Mouse (Mus musculus): ENCODE results near the gene Vav2. TPM values are rescaled to one million over a fixed set of nuclear protein-coding genes. Genes with fewer than 3 reads are reported as not detected.

Vav2 gene
- total RNA-seq, 4 experiments from 2014 or later, result 23.4 to 55.4 (median 39.0) TPM

DNA sequence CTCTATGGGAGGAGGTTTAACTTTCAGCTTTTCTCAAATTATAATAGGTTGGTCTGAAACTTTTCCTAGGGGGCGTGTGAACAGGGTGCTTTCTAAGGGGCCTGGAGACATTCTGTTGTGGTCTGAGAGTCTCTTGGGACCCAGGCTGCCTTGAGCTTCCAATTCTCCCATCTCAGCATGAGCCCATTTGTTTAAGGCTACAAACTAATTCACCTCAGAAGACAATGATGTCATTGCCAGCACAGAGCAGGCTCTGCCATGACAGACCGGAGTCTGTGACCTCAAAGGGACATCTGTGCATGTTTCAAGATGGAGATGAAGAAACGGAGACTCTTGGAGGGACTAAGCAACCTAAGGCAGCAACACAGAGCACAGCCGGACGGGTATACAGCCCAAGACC lies 112.6 kb downstream of the Vav2 start:
- DNase-seq, result no peak

- DNase-seq, result no peak
These were observed 114.3 kb downstream of the Vav2 start for GRCm38 (mm10) chr2:27312500-27312899.

GRCm38 (mm10) chr2:27311606-27312005 lies 115.2 kb downstream of the Vav2 start:
- DNase-seq, result no peak

GRCm38 (mm10) chr2:27310908-27311307 lies 115.9 kb downstream of the Vav2 start:
- no peak for DNase-seq

- no peak for DNase-seq
These were observed 116.6 kb downstream of the Vav2 start for GRCm38 (mm10) chr2:27310221-27310620.

- no peak for DNase-seq
These were observed 120.2 kb downstream of the Vav2 start for GRCm38 (mm10) chr2:27306628-27307027.

GRCm38 (mm10) chr2:27304741-27305140 lies 122.1 kb downstream of the Vav2 start:
- DNase-seq, result peak; percentile 39

DNA sequence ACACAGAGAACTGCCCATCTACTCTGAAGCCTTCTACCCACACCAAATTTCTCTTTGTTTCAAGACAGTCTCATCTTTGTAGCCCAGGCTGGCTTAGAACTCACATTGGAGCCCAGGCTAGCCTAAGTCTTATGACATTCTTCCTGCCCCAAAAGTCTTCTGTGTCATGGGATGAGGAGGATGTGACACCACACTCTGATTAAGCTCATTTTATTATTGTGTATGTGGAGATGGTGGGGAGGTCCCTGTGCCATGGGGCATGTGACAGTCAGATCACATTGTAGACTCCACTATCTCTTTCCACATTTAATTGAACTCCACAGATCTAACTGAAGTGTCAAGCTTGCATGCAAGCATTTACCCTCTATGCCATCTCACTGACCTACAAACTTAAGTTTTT lies 122.8 kb downstream of the Vav2 start:
- no peak for DNase-seq

GRCm38 (mm10) chr2:27301444-27302111 lies 125.3 kb downstream of the Vav2 start:
- DNase-seq, result no peak

DNA sequence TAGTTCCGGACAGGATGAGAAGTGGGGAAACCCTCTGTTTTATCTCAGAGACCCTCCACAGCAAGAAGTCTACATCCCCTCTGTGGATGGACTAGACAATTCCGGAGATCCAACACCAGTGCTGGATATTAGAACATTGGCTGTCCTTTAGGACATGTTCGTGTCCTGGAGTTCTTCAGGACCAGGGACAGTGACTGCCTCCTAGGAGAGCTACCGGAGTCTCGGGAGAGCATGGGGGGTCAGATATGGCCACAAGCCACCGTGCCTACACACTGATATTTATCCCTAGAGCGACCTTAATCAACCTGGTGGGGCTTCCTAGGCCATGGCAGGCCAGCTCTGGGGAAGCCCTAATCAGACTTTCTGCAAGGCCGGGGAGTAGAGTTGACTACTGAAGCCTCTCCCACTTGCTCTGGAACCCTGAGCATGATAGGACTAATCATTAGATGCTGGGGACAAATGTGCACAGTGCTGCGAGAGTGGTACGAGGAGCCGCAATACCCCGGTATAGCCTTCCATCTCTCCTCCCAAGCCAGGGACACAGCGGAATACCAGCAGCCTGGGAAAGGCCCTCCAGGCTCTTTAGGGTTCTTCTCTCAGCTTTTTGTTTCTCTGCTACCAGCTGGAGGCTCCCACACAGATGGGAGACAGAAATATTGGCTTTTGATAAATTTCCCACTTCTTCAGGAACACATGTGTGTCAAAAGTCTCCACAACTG lies 125.9 kb downstream of the Vav2 start:
- no peak for DNase-seq

DNA sequence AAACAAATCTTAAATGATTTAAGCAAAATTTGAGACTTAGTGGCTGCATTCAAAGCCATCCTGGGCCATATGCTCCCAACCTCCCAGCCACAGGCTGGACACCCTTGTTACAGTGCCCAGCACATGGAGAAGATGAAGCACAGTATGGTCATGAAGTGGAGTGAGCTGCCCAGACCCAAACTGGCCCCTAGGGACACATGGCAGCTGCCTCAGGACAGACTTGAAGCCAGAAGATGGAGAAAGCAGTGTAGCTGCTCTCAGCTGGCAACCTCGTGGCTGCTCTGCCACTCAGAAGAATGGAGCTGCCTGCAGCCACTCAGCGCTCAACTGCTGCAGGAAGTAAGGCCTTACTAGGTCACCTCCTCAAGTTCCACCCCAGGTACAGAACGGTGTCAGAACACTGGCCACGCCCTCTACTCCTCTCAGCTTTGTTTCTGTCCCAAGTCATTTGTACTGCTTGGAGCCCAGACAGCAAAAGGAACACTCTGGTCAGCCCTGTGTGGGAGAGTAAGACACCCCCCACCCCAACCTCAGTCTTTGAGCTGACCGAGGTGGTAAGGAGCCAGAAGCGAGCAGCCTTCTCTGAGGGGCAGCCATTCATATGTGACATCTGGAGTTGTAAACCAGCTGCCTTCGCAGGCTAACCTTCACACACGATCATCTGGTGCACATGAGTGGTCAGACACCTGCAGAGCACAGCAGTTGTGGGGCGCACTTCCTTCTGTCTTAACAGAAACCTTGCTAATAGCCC lies 130.0 kb downstream of the Vav2 start:
- DNase-seq, result no peak

DNA sequence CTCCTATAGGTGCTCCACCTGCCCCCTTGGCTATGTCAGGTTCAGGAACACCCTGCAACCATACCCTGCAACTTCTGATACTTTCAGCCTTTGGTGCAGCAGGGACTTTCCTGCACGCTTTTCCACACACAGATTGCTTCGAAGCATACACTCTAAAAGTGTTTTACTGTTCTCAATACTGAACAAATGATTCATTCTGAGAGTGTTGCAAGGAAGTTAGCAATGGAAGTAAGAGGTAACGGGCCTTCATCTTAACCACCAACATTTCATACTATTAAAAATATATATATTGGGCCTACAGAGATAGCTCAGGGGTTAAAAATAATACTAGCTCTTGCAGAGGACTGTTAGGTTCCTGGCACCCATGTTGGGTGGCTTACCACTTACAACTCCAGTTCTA lies 132.1 kb downstream of the Vav2 start:
- no peak for DNase-seq

DNA sequence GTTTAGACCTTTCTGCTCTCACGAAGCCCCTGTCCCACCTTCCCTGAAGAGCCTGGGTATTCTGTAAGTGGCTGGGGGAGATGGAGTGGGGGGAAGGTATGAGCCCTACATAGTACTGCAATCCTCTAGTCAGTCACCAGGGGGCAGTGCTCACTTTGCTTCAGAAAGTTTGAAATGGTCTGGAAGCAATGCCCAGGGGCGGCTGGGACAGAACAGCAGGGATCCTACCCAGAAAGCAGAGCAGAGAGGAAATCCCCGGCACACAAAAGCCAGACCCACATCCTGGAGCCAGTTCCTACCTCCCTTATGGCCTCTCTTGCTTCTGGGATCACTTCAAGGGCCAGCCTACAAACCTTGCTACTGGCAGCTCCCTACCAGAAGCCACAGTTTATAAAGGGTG lies 137.8 kb downstream of the Vav2 start:
- DNase-seq, result peak; percentile 74

DNA sequence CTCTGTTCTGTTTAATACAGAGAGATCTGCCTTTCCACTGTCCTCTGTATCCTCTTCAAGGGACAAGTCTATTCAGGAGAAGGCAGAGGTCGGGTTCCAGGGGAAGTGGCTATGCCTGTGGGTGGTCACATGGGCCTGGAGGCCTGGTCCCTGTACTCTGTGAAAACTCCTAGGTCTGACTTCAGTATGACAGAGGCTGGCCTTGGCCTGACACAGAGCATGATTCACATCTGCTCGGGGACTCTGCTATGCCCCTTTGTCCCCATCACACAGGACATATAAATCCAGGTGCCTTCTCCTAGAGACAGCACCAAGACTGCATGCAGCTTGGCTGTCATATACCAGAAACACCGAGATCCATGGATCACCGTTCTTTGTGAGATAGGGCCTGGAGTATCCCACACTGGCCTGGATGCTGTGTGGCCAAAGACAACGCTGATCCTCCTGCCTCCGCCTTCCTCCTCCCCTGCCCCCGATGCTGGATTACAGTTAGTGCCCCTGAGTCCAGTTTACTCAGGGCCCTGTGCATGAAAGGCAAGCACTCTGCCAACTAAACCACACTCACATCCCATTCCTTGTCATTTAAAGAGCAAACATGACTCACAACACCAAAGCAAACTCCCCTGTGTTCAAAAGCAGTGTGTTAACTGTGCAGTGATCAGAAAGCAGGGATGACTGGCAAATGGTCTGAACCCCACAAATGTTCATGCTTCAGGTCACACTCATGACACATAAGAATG lies 139.7 kb downstream of the Vav2 start:
- DNase-seq, result peak; percentile 52

DNA sequence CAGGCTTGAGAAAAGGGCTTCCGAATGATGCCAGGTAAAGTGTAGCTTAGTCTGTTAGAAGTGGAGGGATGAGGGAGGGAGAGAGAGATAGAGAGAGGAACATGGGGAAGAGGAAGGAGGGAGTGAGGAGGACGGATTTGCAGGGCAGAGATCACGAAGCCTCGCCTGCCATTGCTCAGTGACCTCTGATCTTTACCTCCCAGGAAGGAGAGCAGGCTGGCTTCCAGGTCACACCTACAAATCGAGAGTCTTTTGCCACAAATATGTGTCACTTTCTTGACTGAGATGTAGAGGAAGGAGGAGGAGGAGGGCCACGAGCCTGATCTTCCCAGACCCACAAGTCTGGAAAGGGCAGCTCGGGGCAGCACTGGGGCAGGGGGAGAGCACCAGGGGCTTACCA lies 142.4 kb downstream of the Vav2 start:
- no peak for DNase-seq

GRCm38 (mm10) chr2:27281771-27282170 lies 145.1 kb downstream of the Vav2 start:
- DNase-seq, result no peak

DNA sequence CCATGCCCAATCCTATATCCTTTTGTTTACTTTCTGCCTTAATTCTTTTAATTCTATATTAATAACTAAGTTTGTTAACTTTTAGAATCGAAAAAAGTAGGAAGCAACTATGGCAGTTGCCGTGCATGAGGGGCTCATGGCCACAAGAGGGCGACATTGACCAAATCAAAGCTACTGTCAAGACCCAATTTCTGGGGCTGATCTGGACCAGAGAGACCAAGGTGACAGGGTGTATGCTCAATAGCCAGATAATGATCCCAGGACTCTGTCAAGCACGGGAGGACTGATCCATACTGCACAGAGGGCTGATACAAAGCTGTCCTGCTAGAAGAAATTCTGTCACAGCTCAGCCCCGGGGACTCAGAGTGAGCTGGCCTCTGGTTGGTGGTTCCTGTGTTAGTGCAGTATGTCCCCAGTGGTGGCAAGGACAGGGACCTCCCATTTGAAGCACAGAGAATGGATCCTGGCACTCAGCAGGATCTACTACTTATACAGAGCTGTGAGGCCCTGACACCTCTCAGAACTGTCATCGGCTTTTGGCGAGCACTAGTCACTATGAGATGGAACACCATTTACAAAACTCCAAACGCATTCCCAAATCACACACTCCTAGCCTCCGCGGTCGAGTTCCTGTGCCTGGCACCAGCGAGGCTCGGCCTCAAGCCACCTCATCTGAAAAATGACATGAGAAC lies 145.8 kb downstream of the Vav2 start:
- DNase-seq, result peak; percentile 38

DNA sequence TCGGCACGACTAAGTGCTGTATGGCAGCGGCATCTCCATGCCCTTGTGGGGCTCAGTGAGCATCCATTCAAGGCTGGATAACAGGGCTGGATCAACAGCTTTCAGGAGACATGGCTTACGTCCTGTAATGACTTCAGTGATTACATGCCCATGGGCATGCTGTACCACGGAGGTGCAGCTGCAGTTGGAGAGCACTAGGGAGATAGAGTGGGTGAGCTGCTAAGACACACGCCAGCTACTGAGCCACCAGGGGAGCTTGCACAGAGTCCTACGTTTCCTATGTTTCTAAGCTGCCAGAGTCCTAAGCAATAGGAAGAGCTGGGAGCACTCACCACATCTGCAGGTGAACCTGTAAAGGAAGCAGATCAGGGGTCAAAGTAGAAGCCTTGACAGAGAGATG lies 148.0 kb downstream of the Vav2 start:
- DNase-seq, result no peak

GRCm38 (mm10) chr2:27268325-27268724 lies 158.5 kb downstream of the Vav2 start:
- no peak for DNase-seq

GRCm38 (mm10) chr2:27265819-27266218 lies 161.0 kb downstream of the Vav2 start:
- no peak for DNase-seq

- no peak for DNase-seq
These were observed 163.8 kb downstream of the Vav2 start for GRCm38 (mm10) chr2:27262984-27263383.

DNA sequence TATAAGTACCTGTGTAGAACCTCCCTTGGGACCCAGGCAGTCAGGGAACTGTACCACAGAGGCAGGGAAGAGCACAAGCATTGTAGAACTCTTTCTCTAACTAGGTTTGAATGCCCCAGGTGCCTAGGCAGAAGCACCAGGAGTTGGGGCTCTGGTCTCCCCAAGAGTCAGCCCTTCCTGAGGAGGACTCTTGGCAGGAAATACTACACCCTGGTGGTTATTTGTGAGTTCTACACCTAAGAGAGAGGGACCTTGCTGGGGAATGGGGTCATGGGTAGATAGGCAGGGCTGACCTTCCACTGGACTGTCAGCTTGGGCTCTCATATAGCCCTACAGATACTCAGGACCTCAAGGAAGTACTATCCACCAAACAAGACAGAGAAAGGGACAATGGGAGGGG lies 175.4 kb downstream of the Vav2 start:
- no peak for DNase-seq

Data from adrenal gland, adult 8-10 months (tissue).